Mouse (Mus musculus) heart, postnatal 36 days (tissue): ENCODE measurements around the gene Capza2. TPM values are rescaled to one million over a fixed set of nuclear protein-coding genes. Genes with fewer than 3 reads are reported as not detected.
"Not testable (repeated sequence)": the region's sequence is repeated elsewhere in the genome, so short reads cannot be mapped to it uniquely, and the experiment has no call there.

Source experiments
- DNase-seq, 2 experiments: peaks; one replicate each; pipeline ENCODE4 v3.0.0; 2021 to 2022
- intact Hi-C: fragments of 180-260 bp; cut with DNase I; formaldehyde crosslinking; loops from one replicate; pipeline ENCODE4 v1.15.1; 2025
- total RNA-seq, 2 experiments: library from RNA; stranded (reverse); gene quantifications; 2 replicates each; pipeline ENCODE4 v1.2.3; 2021

Capza2 gene
- total RNA-seq, 2 experiments from 2014 or later = 145 TPM

- intact Hi-C loops = loop anchor here (2.0 to 5.0 kb wide), 3 partner anchors 18 to 57 kb away; partner anchors contain the start of gene Capza2
- DNase-seq = peak; percentile 79 to 85
Observed at GRCm38 (mm10) chr6:17694550-17694951, 58.5 kb downstream of the Capza2 start.

- intact Hi-C loops = no loop called here
- peak; percentile 51 for DNase-seq
Observed at GRCm38 (mm10) chr6:17696321-17696734, 60.3 kb downstream of the Capza2 start.

GRCm38 (mm10) chr6:17700936-17701612 is 65.0 kb downstream of the Capza2 start:
- intact Hi-C loops = no loop called here
- DNase-seq = no peak

- intact Hi-C loops, DNase-seq: not testable (repeated sequence)
Observed at GRCm38 (mm10) chr6:17704038-17704437, 68.0 kb downstream of the Capza2 start.

- no peak for DNase-seq
- intact Hi-C loops = no loop called here
Observed at GRCm38 (mm10) chr6:17705973-17706372, 69.9 kb downstream of the Capza2 start.

Other genes starting within 250 kb of the Capza2 start
- gene Met, start 172.4 kb upstream of the Capza2 start, total RNA-seq = 1 to 10 TPM; 1.5 to 2.7 TPM
- 10 to 100 TPM; 15.6 to 17.4 TPM for gene St7, start 56.7 kb downstream of the Capza2 start, total RNA-seq